Mouse (Mus musculus): ENCODE measurements around the gene Gm17949.

- TF ChIP-seq CTCF (IDR thresholded peaks at IDR 0.05) = no peak
- TF ChIP-seq POLR2A (IDR thresholded peaks at IDR 0.05; ENCODE audit: insufficient read depth, low read depth, low read length) = no peak
- TF ChIP-seq EP300 (IDR thresholded peaks at IDR 0.05; ENCODE audit: insufficient read depth, low read depth, low read length) = no peak
These were observed 10.0 kb upstream of the Gm17949 start for GRCm38 (mm10) chr17:57001228-57001627.

Measured in heart, adult 2 months (tissue).